Mouse (Mus musculus) gastrocnemius, postnatal 14 days (tissue): ENCODE measurements around the gene Ftsj1. TPM values are rescaled to one million over a fixed set of nuclear protein-coding genes. Genes with fewer than 3 reads are reported as not detected.

Source experiments
- DNase-seq: peaks from one replicate; pipeline ENCODE4 v3.0.0; 2021; ENCODE audit warnings: mixed read lengths
- intact Hi-C: fragments of 180-260 bp; cut with DNase I; formaldehyde crosslinking; loops from one replicate; pipeline ENCODE4 v1.15.1; 2025; ENCODE audit warnings: low total_unique reads
- total RNA-seq, 2 experiments: library from RNA; stranded (reverse); gene quantifications; 2 replicates each; pipeline ENCODE4 v1.2.3; 2021

The Ftsj1 gene
- total RNA-seq, 2 experiments from 2014 or later, result 11.2 to 12.6 TPM

- no peak for DNase-seq
- intact Hi-C loops, result no loop called here
These were observed 29.4 kb downstream of the Ftsj1 start for GRCm38 (mm10) chrX:8222678-8223421.

- intact Hi-C loops, result no loop called here
- no peak for DNase-seq
These were observed 29.9 kb downstream of the Ftsj1 start for GRCm38 (mm10) chrX:8222296-8222677.

- DNase-seq, result no peak
- intact Hi-C loops, result no loop called here
These were observed 32.6 kb downstream of the Ftsj1 start for GRCm38 (mm10) chrX:8219651-8220050.

- intact Hi-C loops, result no loop called here
- no peak for DNase-seq
These were observed 34.1 kb downstream of the Ftsj1 start for GRCm38 (mm10) chrX:8218114-8218513.

GRCm38 (mm10) chrX:8217383-8217782, 34.8 kb downstream of the Ftsj1 start:
- no peak for DNase-seq
- intact Hi-C loops, result no loop called here

- no peak for DNase-seq
- intact Hi-C loops, result no loop called here
These were observed 40.6 kb downstream of the Ftsj1 start for GRCm38 (mm10) chrX:8211490-8212207.

GRCm38 (mm10) chrX:8209720-8210119, 42.5 kb downstream of the Ftsj1 start:
- DNase-seq, result no peak
- intact Hi-C loops, result no loop called here

GRCm38 (mm10) chrX:8207224-8207623, 45.0 kb downstream of the Ftsj1 start:
- DNase-seq, result no peak
- intact Hi-C loops, result no loop called here

- DNase-seq, result no peak
- intact Hi-C loops, result no loop called here
These were observed 45.5 kb downstream of the Ftsj1 start for GRCm38 (mm10) chrX:8206694-8207197.

GRCm38 (mm10) chrX:8206015-8206693, 46.1 kb downstream of the Ftsj1 start, which contains the start of gene Porcn:
Gene Porcn (minus strand): TSS chrX:8206525.
- intact Hi-C loops, result no loop called here
- peak; percentile 85 for DNase-seq

- intact Hi-C loops, result no loop called here
- DNase-seq, result no peak
These were observed 46.7 kb downstream of the Ftsj1 start for GRCm38 (mm10) chrX:8205551-8205950.

- intact Hi-C loops, result no loop called here
- no peak for DNase-seq
These were observed 47.1 kb downstream of the Ftsj1 start for GRCm38 (mm10) chrX:8205088-8205487.

- no peak for DNase-seq
- intact Hi-C loops, result no loop called here
These were observed 48.1 kb downstream of the Ftsj1 start for GRCm38 (mm10) chrX:8204076-8204475.

GRCm38 (mm10) chrX:8203105-8203504, 49.1 kb downstream of the Ftsj1 start:
- intact Hi-C loops, result no loop called here
- DNase-seq, result no peak

- intact Hi-C loops, result no loop called here
- DNase-seq, result no peak
These were observed 58.8 kb downstream of the Ftsj1 start, which contains the start of gene Ebp for GRCm38 (mm10) chrX:8193419-8193723. Gene Ebp (minus strand): TSS chrX:8193512.

GRCm38 (mm10) chrX:8192640-8193418, 59.4 kb downstream of the Ftsj1 start:
- DNase-seq, result peak; percentile 76
- intact Hi-C loops, result no loop called here

- intact Hi-C loops, result no loop called here
- DNase-seq, result no peak
These were observed 60.0 kb downstream of the Ftsj1 start for GRCm38 (mm10) chrX:8192126-8192639.
